Mouse (Mus musculus) lung, postnatal 0 days (tissue): ENCODE results near the gene Phykpl.

Experiments used
- CTCF ChIP-seq: IDR thresholded peaks from 2 replicates; pipeline ENCODE4 v1.5.1; 2016; ENCODE audit warnings: antibody characterized with exemption, mild to moderate bottlenecking
- EP300 ChIP-seq: IDR thresholded peaks from 2 replicates; pipeline ENCODE4 v1.6.1; 2016; ENCODE audit warnings: antibody characterized with exemption, mild to moderate bottlenecking, control low read depth

DNA sequence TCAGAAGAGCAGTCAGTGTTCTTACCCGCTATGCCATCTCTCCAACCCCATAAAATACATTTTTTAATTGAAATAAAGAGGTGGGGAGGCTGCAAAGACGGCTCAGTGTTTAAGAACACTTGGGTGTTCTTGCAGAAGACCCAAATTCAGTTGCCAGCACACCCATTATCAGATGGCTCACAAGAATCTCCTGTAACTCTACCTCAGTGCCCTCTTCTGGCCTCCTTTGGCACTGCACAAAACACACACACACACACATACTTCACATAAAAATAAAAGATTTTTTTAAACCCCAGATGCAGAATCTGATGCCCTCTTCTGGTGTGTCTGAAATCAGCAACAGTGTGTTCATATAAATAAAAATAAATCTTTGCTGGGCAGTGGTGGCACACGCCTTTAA lies 4.3 kb downstream of the Phykpl start:
- peak; percentile 31 for TF ChIP-seq CTCF
- TF ChIP-seq EP300, result no peak
